Mouse (Mus musculus): Measurements from ENCODE around the gene Ssc4d.
A peak's percentile ranks its signal among the peaks of the same experiment; 100 is the strongest.

Ssc4d gene

DNA sequence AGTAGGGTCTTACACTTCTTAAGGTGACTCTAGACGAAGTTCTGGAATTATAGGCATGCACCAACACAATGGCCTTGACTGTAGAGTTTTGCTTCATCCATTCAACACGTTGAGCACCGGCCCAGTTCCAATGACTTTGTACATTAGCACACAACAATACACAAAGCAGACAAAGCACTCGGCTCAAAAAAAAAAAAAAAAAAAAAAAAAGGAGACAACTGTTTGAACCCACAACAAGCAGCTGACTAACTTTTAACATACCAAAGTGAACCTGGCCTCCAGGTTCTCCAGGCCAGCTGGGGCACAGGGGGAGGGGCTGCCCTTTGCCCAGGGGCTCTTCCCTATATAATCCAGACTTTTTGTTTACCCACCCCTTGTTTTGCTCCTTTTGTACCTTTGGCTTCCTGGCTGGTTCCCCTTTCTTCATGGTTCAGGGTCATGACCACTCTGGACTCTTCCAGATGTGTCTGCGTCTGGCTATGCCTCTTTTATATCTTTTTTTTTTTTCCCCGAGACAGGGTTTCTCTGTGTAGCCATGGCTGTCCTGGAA is 38.6 kb downstream of the Ssc4d start:
- no peak for DNase-seq (ENCODE audit: low spot score)

GRCm38 (mm10) chr5:135935176-135935523 is 39.2 kb downstream of the Ssc4d start:
- no peak for DNase-seq (ENCODE audit: low spot score)

GRCm38 (mm10) chr5:135934481-135935175 is 39.7 kb downstream of the Ssc4d start, which contains the start of gene Ywhag:
Gene Ywhag (minus strand): TSS chr5:135934616.
- peak; percentile 98 for DNase-seq (ENCODE audit: low spot score)

- DNase-seq (ENCODE audit: low spot score), result no peak
These were observed 40.4 kb downstream of the Ssc4d start for GRCm38 (mm10) chr5:135933900-135934441.

DNA sequence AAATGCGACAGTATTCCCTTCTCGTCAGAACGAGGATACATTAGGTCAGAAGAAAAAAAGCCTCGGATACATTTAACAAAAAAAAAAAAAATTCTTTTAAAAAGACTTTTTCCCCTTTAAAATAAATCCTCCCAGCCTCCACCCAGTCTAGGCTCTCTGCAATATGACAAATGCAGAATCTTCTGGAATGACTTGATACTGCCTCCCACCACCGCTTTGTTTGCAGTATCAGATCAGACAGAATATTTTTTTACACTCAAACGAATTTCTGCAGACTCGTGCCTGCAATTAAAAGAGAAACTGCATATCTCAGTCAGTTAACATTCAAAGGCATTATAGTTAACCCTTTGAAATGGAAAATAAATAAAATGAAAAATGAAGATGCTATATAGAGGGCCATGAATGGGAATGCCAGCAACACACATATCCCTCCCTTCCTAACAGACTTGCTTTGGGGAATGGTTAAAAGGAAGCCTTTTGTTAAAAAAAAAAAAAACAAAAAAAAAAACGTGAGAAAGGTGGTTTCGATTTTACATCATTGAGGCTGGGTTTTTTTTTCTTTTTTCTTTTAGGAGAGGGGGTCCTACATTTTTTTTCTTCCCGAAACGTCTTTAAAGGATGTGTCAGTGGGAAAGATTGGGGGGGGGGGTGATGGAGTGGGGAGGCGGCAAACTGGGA is 41.0 kb downstream of the Ssc4d start:
- no peak for DNase-seq (ENCODE audit: low spot score)

GRCm38 (mm10) chr5:135932359-135932758 is 42.0 kb downstream of the Ssc4d start:
- no peak for DNase-seq (ENCODE audit: low spot score)

GRCm38 (mm10) chr5:135931526-135931925 is 42.8 kb downstream of the Ssc4d start:
- no peak for DNase-seq (ENCODE audit: low spot score)

GRCm38 (mm10) chr5:135929685-135930424 is 44.5 kb downstream of the Ssc4d start:
- DNase-seq (ENCODE audit: low spot score), result no peak

DNA sequence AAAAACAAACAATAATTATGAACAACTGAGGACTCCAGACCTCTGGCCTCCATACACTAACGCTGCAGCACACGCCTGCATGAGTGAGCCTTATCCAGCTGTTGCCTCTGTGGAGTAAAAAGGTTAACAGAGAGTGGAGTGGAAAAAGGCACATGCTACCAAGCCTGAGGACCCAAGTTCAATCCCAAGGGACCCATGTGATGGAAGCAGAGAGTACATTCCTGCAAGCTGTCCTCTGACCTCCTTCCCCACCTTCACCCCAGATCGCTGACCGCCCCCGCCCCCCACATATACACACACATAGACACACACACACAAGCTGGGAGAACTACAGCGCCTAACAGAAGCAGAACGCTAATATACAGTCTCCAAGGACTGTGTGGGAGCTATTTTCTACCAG is 50.4 kb downstream of the Ssc4d start:
- no peak for DNase-seq (ENCODE audit: low spot score)

DNA sequence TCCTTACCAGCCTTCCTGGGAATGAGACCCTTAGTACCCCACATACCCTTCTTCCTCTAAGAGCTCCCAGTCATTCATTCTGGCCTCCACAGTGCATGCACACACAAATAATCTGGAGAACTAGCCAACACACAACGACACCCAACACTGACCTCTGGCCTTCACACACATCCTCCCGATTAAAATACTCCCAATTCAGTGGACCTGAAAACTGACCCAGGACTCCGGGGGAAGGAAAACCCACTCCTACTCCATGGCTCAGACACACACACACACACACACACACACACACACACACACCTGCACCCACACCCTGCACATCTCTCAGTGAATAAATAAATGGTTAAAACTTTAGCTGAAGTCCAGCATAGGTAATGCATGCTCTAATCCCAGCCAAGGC is 54.4 kb downstream of the Ssc4d start:
- DNase-seq (ENCODE audit: low spot score), result no peak

GRCm38 (mm10) chr5:135918593-135918992 is 55.7 kb downstream of the Ssc4d start:
- no peak for DNase-seq (ENCODE audit: low spot score)

- no peak for DNase-seq (ENCODE audit: low spot score)
These were observed 56.3 kb downstream of the Ssc4d start for GRCm38 (mm10) chr5:135918059-135918437.

DNA sequence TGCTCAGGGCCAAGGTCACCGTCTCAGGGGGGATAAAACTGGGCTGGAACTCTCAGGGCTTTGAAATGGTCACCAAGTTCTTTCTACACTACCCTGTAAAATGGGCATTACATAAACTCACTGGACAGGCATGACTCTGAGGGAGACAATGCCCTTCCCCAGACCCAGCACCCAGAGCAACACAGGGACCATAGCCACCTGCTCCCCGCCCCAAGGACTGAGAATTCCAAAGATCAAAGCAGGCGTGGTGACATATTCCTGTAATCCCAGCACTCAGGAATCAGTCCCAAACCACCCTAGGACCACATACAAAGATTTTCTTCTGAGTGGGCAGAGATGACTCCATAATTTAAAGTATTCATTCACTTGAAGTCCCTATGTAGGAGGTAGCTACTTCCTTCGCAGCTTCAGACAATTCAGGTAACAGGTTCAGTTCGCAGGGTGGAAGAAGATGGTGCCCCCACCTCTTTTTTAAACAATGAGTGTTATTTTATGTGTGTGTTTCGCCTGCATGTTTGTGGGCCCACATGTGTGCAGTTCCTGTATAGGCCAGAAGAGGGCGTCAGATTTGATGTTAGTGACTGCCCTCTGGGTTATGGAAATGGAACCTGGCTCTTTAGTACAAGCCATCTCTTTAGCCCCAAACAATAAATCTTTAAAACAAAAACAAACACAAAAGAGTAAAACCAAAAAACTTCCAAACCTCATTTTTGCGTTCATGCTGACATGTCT is 56.8 kb downstream of the Ssc4d start:
- DNase-seq (ENCODE audit: low spot score), result no peak

DNA sequence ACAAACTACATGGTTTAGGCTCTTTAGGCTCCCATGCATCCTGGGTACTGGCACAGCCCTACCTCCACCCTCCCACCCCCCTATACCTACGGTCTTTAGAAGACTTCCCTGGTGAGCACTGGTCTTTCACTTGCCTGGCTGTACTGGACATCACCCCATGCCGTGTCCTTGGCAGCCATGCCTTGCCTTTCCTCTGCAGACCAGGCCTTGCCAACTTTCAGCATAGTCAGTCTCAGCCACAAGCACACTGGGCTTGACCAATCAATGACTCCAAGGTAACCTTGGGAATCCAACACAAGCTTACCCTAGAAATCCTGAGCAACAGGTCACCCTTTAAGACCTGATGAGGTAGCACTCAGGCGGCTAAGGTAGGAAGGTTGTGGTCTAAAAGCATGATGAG is 57.7 kb downstream of the Ssc4d start:
- DNase-seq (ENCODE audit: low spot score), result no peak

DNA sequence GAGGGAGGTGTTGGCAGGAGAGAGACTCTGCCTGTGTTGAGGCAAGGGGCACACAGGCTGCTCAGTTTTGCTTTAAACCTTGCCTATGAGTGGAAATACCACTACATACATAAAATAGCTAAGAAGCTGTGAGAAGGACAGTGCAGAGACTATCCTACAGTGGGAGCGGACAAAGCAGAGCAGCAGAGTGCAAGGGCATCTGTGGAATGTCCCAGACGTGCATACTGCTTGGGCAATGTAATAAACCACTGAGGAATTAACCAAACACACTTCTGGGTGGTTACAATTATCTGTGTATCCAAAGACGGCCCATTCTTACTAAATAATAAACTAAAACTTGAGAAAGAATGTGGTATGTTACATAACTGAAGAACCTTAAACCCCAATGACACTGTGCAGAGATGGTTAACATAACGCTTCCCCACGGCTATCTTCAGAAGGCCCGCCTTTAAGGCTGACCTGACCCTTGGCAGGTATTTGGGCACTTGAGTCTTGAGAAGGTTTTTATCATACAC is 58.2 kb downstream of the Ssc4d start:
- no peak for DNase-seq (ENCODE audit: low spot score)

- DNase-seq (ENCODE audit: low spot score), result no peak
These were observed 60.2 kb downstream of the Ssc4d start for GRCm38 (mm10) chr5:135914156-135914555.

GRCm38 (mm10) chr5:135913201-135913600 is 61.1 kb downstream of the Ssc4d start:
- no peak for DNase-seq (ENCODE audit: low spot score)

DNA sequence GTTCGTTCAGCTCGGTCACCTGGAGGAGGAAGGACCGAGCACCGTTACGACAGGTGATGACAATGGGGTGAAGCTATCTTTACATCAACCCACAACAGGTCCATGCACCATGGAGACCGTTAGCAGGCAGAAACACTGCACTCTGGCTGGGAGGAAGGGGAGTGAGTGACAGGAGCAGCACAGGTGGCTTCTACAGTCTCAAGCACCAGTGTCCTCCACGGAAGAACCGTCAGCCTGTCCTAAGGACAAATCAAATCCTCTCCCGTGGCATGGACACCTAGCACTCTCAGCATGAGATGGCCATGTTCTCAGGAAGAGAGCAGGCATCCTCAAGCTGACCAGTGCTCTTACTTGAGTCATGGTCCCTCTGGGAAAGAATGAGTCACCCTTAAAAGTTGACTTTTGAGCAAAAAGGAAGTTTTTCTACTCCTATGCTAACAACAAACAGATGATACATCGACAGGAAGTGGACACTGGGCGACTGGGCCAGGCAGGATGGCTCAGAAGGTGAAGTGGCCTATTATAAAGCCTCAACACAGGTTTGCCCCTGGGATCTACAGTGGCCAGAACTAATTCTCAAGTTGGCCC is 62.6 kb downstream of the Ssc4d start:
- DNase-seq (ENCODE audit: low spot score), result no peak

GRCm38 (mm10) chr5:135910813-135911212 is 63.5 kb downstream of the Ssc4d start:
- no peak for DNase-seq (ENCODE audit: low spot score)
